Mouse (Mus musculus): ENCODE results near the gene Cmtm2b. TPM values are rescaled to one million over a fixed set of nuclear protein-coding genes. Genes with fewer than 3 reads are reported as not detected.

Gene Cmtm2b
- polyA plus RNA-seq, 1 experiment from 2014 or later = not detected

GRCm38 (mm10) chr8:104369591-104369990 is 47.6 kb downstream of the Cmtm2b start:
- H3K36me3 ChIP-seq = no peaks in the 10 kb centered on the region
- H3K9ac ChIP-seq = no peak overlapping the region
- 77% methylated on average over 12 of the region's 12 CpGs for WGBS (ENCODE audit: insufficient replicate concordance)
- no peak overlapping the region for H3K4me3 ChIP-seq (replicated peaks)
- H3K27ac ChIP-seq = no peak overlapping the region
- no peaks in the 10 kb centered on the region for H3K9me3 ChIP-seq (replicated peaks)
- 0 out of 2 replicates have a peak, but pooled peaks cover 7% of the 10 kb centered on the region for H3K4me1 ChIP-seq (replicated peaks)
- no peaks in the 10 kb centered on the region for H3K27me3 ChIP-seq
- no peak overlapping the region for H3K4me2 ChIP-seq
- DNase-seq = no peak
- ATAC-seq (ENCODE audit: low read depth) = no peak

- no peak overlapping the region for H3K4me2 ChIP-seq
- ATAC-seq (ENCODE audit: low read depth) = no peak
- no peak overlapping the region for H3K9ac ChIP-seq
- H3K9me3 ChIP-seq (replicated peaks) = no peaks in the 10 kb centered on the region
- DNase-seq = no peak
- 66% methylated on average over 6 of the region's 6 CpGs for WGBS (ENCODE audit: insufficient replicate concordance)
- H3K27ac ChIP-seq = no peak overlapping the region
- H3K36me3 ChIP-seq = no peaks in the 10 kb centered on the region
- no peak overlapping the region for H3K4me3 ChIP-seq (replicated peaks)
- H3K4me1 ChIP-seq (replicated peaks) = peaks cover 12% of the 10 kb centered on the region; the same call in 1 of the 2 replicates
- no peaks in the 10 kb centered on the region for H3K27me3 ChIP-seq
Observed at GRCm38 (mm10) chr8:104370071-104370470, 48.0 kb downstream of the Cmtm2b start.

- Histone ChIP-seq H3K27me3 (no peaks in the 10 kb centered on the region), H3K27ac (no peak overlapping the region), H3K9me3 (replicated peaks) (no peaks in the 10 kb centered on the region), H3K9ac (no peak overlapping the region), H3K4me1 (replicated peaks) (peaks cover 16% of the 10 kb centered on the region), H3K4me2 (no peak overlapping the region), H3K4me3 (replicated peaks) (no peak overlapping the region), H3K36me3 (no peaks in the 10 kb centered on the region)
- ATAC-seq (ENCODE audit: low read depth) = no peak
- WGBS (ENCODE audit: insufficient replicate concordance) = 68% methylated on average over 6 of the region's 6 CpGs
- DNase-seq = no peak
Observed at GRCm38 (mm10) chr8:104371121-104371520, 49.1 kb downstream of the Cmtm2b start.

- no peak overlapping the region for H3K9ac ChIP-seq
- no peak overlapping the region for H3K4me2 ChIP-seq
- H3K4me3 ChIP-seq (replicated peaks) = no peak overlapping the region
- H3K36me3 ChIP-seq = no peaks in the 10 kb centered on the region
- no peak for ATAC-seq (ENCODE audit: low read depth)
- peaks cover 17% of the 10 kb centered on the region for H3K4me1 ChIP-seq (replicated peaks)
- H3K27me3 ChIP-seq = no peaks in the 10 kb centered on the region
- WGBS (ENCODE audit: insufficient replicate concordance) = 74% methylated on average over 11 of the region's 11 CpGs
- no peak for DNase-seq
- no peaks in the 10 kb centered on the region for H3K9me3 ChIP-seq (replicated peaks)
- H3K27ac ChIP-seq = no peak overlapping the region
Observed at GRCm38 (mm10) chr8:104373779-104374178, 51.7 kb downstream of the Cmtm2b start.

GRCm38 (mm10) chr8:104374269-104374668 is 52.2 kb downstream of the Cmtm2b start:
- Histone ChIP-seq H3K9ac (no peak overlapping the region), H3K27me3 (no peaks in the 10 kb centered on the region), H3K27ac (no peak overlapping the region), H3K4me2 (no peak overlapping the region), H3K4me1 (replicated peaks) (peaks cover 17% of the 10 kb centered on the region), H3K36me3 (no peaks in the 10 kb centered on the region), H3K9me3 (replicated peaks) (no peaks in the 10 kb centered on the region), H3K4me3 (replicated peaks) (no peak overlapping the region)
- ATAC-seq (ENCODE audit: low read depth) = no peak
- DNase-seq = no peak
- 74% methylated on average over 11 of the region's 11 CpGs for WGBS (ENCODE audit: insufficient replicate concordance)

GRCm38 (mm10) chr8:104374864-104375846 is 53.1 kb downstream of the Cmtm2b start:
- peak; percentile 69 for ATAC-seq (ENCODE audit: low read depth)

GRCm38 (mm10) chr8:104375959-104376358 is 53.9 kb downstream of the Cmtm2b start:
- Histone ChIP-seq H3K4me1 (replicated peaks) (peaks cover 17% of the 10 kb centered on the region), H3K9me3 (replicated peaks) (no peaks in the 10 kb centered on the region), H3K36me3 (no peaks in the 10 kb centered on the region), H3K27me3 (no peaks in the 10 kb centered on the region), H3K4me3 (replicated peaks) (no peak overlapping the region), H3K4me2 (no peak overlapping the region), H3K27ac (peak overlapping the region; percentile 26), H3K9ac (no peak overlapping the region)
- ATAC-seq (ENCODE audit: low read depth) = peak; percentile 15; the same call in 1 of the 2 replicates
- no peak for DNase-seq
- 42% methylated on average over 5 of the region's 5 CpGs for WGBS (ENCODE audit: insufficient replicate concordance)

More at GRCm38 (mm10) chr8:104374864-104375846, 53.1 kb downstream of the Cmtm2b start:
- no peaks in the 10 kb centered on the region for H3K9me3 ChIP-seq (replicated peaks)
- no peak overlapping the region for H3K4me3 ChIP-seq (replicated peaks)
- DNase-seq = no peak
- H3K4me1 ChIP-seq (replicated peaks) = peaks cover 17% of the 10 kb centered on the region
- H3K9ac ChIP-seq = no peak overlapping the region
- H3K27ac ChIP-seq = peak overlapping the region; percentile 55
- H3K4me2 ChIP-seq = no peak overlapping the region
- H3K36me3 ChIP-seq = no peaks in the 10 kb centered on the region
- H3K27me3 ChIP-seq = no peaks in the 10 kb centered on the region
- WGBS (ENCODE audit: insufficient replicate concordance) = 59% methylated on average over 14 of the region's 14 CpGs

GRCm38 (mm10) chr8:104376669-104377068 is 54.6 kb downstream of the Cmtm2b start:
- peaks cover 17% of the 10 kb centered on the region for H3K4me1 ChIP-seq (replicated peaks)
- WGBS (ENCODE audit: insufficient replicate concordance) = 65% methylated on average over 11 of the region's 11 CpGs
- H3K36me3 ChIP-seq = no peaks in the 10 kb centered on the region
- no peak overlapping the region for H3K9ac ChIP-seq
- no peaks in the 10 kb centered on the region for H3K9me3 ChIP-seq (replicated peaks)
- ATAC-seq (ENCODE audit: low read depth) (no peak), DNase-seq (no peak)
- no peaks in the 10 kb centered on the region for H3K27me3 ChIP-seq
- H3K27ac ChIP-seq = no peak overlapping the region
- no peak overlapping the region for H3K4me3 ChIP-seq (replicated peaks)
- no peak overlapping the region for H3K4me2 ChIP-seq

- Histone ChIP-seq H3K27ac (no peak overlapping the region), H3K36me3 (no peaks in the 10 kb centered on the region), H3K9me3 (replicated peaks) (no peaks in the 10 kb centered on the region), H3K27me3 (no peaks in the 10 kb centered on the region), H3K9ac (no peak overlapping the region), H3K4me3 (replicated peaks) (no peak overlapping the region), H3K4me1 (replicated peaks) (peaks cover 17% of the 10 kb centered on the region), H3K4me2 (no peak overlapping the region)
- ATAC-seq (ENCODE audit: low read depth) (no peak), DNase-seq (no peak)
- 75% methylated on average over 10 of the region's 10 CpGs for WGBS (ENCODE audit: insufficient replicate concordance)
Observed at GRCm38 (mm10) chr8:104379301-104379836, 57.3 kb downstream of the Cmtm2b start.

GRCm38 (mm10) chr8:104380269-104380668 is 58.2 kb downstream of the Cmtm2b start:
- no peak overlapping the region for H3K27ac ChIP-seq
- H3K27me3 ChIP-seq = no peaks in the 10 kb centered on the region
- ATAC-seq (ENCODE audit: low read depth) = no peak
- no peak overlapping the region for H3K4me3 ChIP-seq (replicated peaks)
- H3K36me3 ChIP-seq = no peaks in the 10 kb centered on the region
- H3K9ac ChIP-seq = no peak overlapping the region
- H3K4me1 ChIP-seq (replicated peaks) = peaks cover 11% of the 10 kb centered on the region
- no peak for DNase-seq
- WGBS (ENCODE audit: insufficient replicate concordance) = 73% methylated on average over 7 of the region's 7 CpGs
- H3K4me2 ChIP-seq = no peak overlapping the region
- no peaks in the 10 kb centered on the region for H3K9me3 ChIP-seq (replicated peaks)
